Mouse (Mus musculus): ENCODE data around the gene Sv2a. TPM values are rescaled to one million over a fixed set of nuclear protein-coding genes. Genes with fewer than 3 reads are reported as not detected.

Sv2a gene
- 12.3 and 18.6 TPM in 2 replicates for polyA plus RNA-seq (2014; fragmentation: Nextera tagmentation; extraction: Ambion mirVana)

- Histone ChIP-seq H3K36me3 (ENCODE audit: control insufficient read depth, insufficient read depth, low read length) (peaks cover 21% of the 10 kb centered on the region), H3K4me1 (ENCODE audit: control insufficient read depth, insufficient read depth, low read length) (peaks cover 21% of the 10 kb centered on the region), H3K4me2 (peak within 1 kb of the TSS; percentile 80), H3K27me3 (ENCODE audit: control insufficient read depth, insufficient read depth, low read length) (no peaks in the 10 kb centered on the region), H3K9ac (ENCODE audit: low read depth, low read length) (peak within 1 kb of the TSS; percentile 76), H3K9me3 (replicated peaks; ENCODE audit: control insufficient read depth, low read length) (no peaks in the 10 kb centered on the region), H3K27ac (ENCODE audit: low read depth, low read length) (peak within 1 kb of the TSS; percentile 92), H3K4me3 (ENCODE audit: low read depth, low read length) (peak within 1 kb of the TSS; percentile 66)
- ATAC-seq (replicated peaks; ENCODE audit: insufficient number of reproducible peaks, low FRiP score, low TSS enrichment) = peak; percentile 20; the same call in 1 of the 2 replicates
- 1% methylated on average over 18 of the region's 23 CpGs for WGBS (ENCODE audit: insufficient replicate concordance)
Measured at GRCm38 (mm10) chr3:96180727-96181477, at the start of gene Sv2a. Gene Sv2a (plus strand): TSS chr3:96181151.

GRCm38 (mm10) chr3:96132478-96132877 is 48.5 kb upstream of the Sv2a start:
- H3K9ac ChIP-seq (ENCODE audit: low read depth, low read length) = no peak overlapping the region
- no peaks in the 10 kb centered on the region for H3K9me3 ChIP-seq (replicated peaks; ENCODE audit: control insufficient read depth, low read length)
- H3K36me3 ChIP-seq (ENCODE audit: control insufficient read depth, insufficient read depth, low read length) = no peaks in the 10 kb centered on the region
- WGBS (ENCODE audit: insufficient replicate concordance) = 81% methylated on average over 3 of the region's 3 CpGs
- no peak for ATAC-seq (replicated peaks; ENCODE audit: insufficient number of reproducible peaks, low FRiP score, low TSS enrichment)
- H3K4me2 ChIP-seq = no peak overlapping the region
- no peak overlapping the region for H3K4me3 ChIP-seq (ENCODE audit: low read depth, low read length)
- H3K4me1 ChIP-seq (ENCODE audit: control insufficient read depth, insufficient read depth, low read length) = peaks cover 19% of the 10 kb centered on the region; the same call in 1 of the 2 replicates
- no peaks in the 10 kb centered on the region for H3K27me3 ChIP-seq (ENCODE audit: control insufficient read depth, insufficient read depth, low read length)
- H3K27ac ChIP-seq (ENCODE audit: low read depth, low read length) = no peak overlapping the region

- H3K27ac ChIP-seq (ENCODE audit: low read depth, low read length) = no peak overlapping the region
- no peaks in the 10 kb centered on the region for H3K27me3 ChIP-seq (ENCODE audit: control insufficient read depth, insufficient read depth, low read length)
- H3K36me3 ChIP-seq (ENCODE audit: control insufficient read depth, insufficient read depth, low read length) = no peaks in the 10 kb centered on the region
- WGBS (ENCODE audit: insufficient replicate concordance) = 63% methylated on average over 11 of the region's 11 CpGs
- no peak overlapping the region for H3K9ac ChIP-seq (ENCODE audit: low read depth, low read length)
- ATAC-seq (replicated peaks; ENCODE audit: insufficient number of reproducible peaks, low FRiP score, low TSS enrichment) = no peak
- H3K9me3 ChIP-seq (replicated peaks; ENCODE audit: control insufficient read depth, low read length) = no peaks in the 10 kb centered on the region
- H3K4me2 ChIP-seq = no peak overlapping the region
- H3K4me1 ChIP-seq (ENCODE audit: control insufficient read depth, insufficient read depth, low read length) = peaks cover 14% of the 10 kb centered on the region; the same call in 1 of the 2 replicates
- H3K4me3 ChIP-seq (ENCODE audit: low read depth, low read length) = no peak overlapping the region
Measured at GRCm38 (mm10) chr3:96133327-96133905, 47.5 kb upstream of the Sv2a start.

- 73% methylated on average over 3 of the region's 3 CpGs for WGBS (ENCODE audit: insufficient replicate concordance)
- no peak overlapping the region for H3K4me2 ChIP-seq
- no peak for ATAC-seq (replicated peaks; ENCODE audit: insufficient number of reproducible peaks, low FRiP score, low TSS enrichment)
- no peaks in the 10 kb centered on the region for H3K36me3 ChIP-seq (ENCODE audit: control insufficient read depth, insufficient read depth, low read length)
- no peaks in the 10 kb centered on the region for H3K9me3 ChIP-seq (replicated peaks; ENCODE audit: control insufficient read depth, low read length)
- no peak overlapping the region for H3K4me3 ChIP-seq (ENCODE audit: low read depth, low read length)
- no peak overlapping the region for H3K27ac ChIP-seq (ENCODE audit: low read depth, low read length)
- H3K9ac ChIP-seq (ENCODE audit: low read depth, low read length) = no peak overlapping the region
- H3K27me3 ChIP-seq (ENCODE audit: control insufficient read depth, insufficient read depth, low read length) = no peaks in the 10 kb centered on the region
- H3K4me1 ChIP-seq (ENCODE audit: control insufficient read depth, insufficient read depth, low read length) = peaks cover under 1% of the 10 kb centered on the region; the same call in 1 of the 2 replicates
Measured at GRCm38 (mm10) chr3:96135011-96135410, 45.9 kb upstream of the Sv2a start.

- no peak overlapping the region for H3K4me3 ChIP-seq (ENCODE audit: low read depth, low read length)
- no peaks in the 10 kb centered on the region for H3K9me3 ChIP-seq (replicated peaks; ENCODE audit: control insufficient read depth, low read length)
- H3K36me3 ChIP-seq (ENCODE audit: control insufficient read depth, insufficient read depth, low read length) = 0 out of 2 replicates have a peak, but pooled peaks cover 5% of the 10 kb centered on the region
- no peaks in the 10 kb centered on the region for H3K4me1 ChIP-seq (ENCODE audit: control insufficient read depth, insufficient read depth, low read length)
- H3K27ac ChIP-seq (ENCODE audit: low read depth, low read length) = no peak overlapping the region
- H3K9ac ChIP-seq (ENCODE audit: low read depth, low read length) = no peak overlapping the region
- H3K27me3 ChIP-seq (ENCODE audit: control insufficient read depth, insufficient read depth, low read length) = no peaks in the 10 kb centered on the region
- WGBS (ENCODE audit: insufficient replicate concordance) = 19% methylated on average over 5 of the region's 5 CpGs
- no peak overlapping the region for H3K4me2 ChIP-seq
- no peak for ATAC-seq (replicated peaks; ENCODE audit: insufficient number of reproducible peaks, low FRiP score, low TSS enrichment)
Measured at GRCm38 (mm10) chr3:96147950-96148349, 33.0 kb upstream of the Sv2a start.

- Histone ChIP-seq H3K36me3 (ENCODE audit: control insufficient read depth, insufficient read depth, low read length) (peaks cover 17% of the 10 kb centered on the region), H3K9ac (ENCODE audit: low read depth, low read length) (no peak overlapping the region), H3K4me1 (ENCODE audit: control insufficient read depth, insufficient read depth, low read length) (no peaks in the 10 kb centered on the region), H3K4me2 (no peak overlapping the region), H3K9me3 (replicated peaks; ENCODE audit: control insufficient read depth, low read length) (no peaks in the 10 kb centered on the region), H3K27ac (ENCODE audit: low read depth, low read length) (no peak overlapping the region), H3K27me3 (ENCODE audit: control insufficient read depth, insufficient read depth, low read length) (no peaks in the 10 kb centered on the region), H3K4me3 (ENCODE audit: low read depth, low read length) (no peak overlapping the region)
- ATAC-seq (replicated peaks; ENCODE audit: insufficient number of reproducible peaks, low FRiP score, low TSS enrichment) = no peak
- 83% methylated on average over 7 of the region's 7 CpGs for WGBS (ENCODE audit: insufficient replicate concordance)
Measured at GRCm38 (mm10) chr3:96151836-96152235, 29.1 kb upstream of the Sv2a start.

GRCm38 (mm10) chr3:96152611-96153010 is 28.3 kb upstream of the Sv2a start:
- Histone ChIP-seq H3K9me3 (replicated peaks; ENCODE audit: control insufficient read depth, low read length) (no peaks in the 10 kb centered on the region), H3K27ac (ENCODE audit: low read depth, low read length) (no peak overlapping the region), H3K36me3 (ENCODE audit: control insufficient read depth, insufficient read depth, low read length) (peaks cover 17% of the 10 kb centered on the region), H3K27me3 (ENCODE audit: control insufficient read depth, insufficient read depth, low read length) (no peaks in the 10 kb centered on the region), H3K9ac (ENCODE audit: low read depth, low read length) (no peak overlapping the region), H3K4me3 (ENCODE audit: low read depth, low read length) (no peak overlapping the region), H3K4me2 (no peak overlapping the region), H3K4me1 (ENCODE audit: control insufficient read depth, insufficient read depth, low read length) (no peaks in the 10 kb centered on the region)
- WGBS (ENCODE audit: insufficient replicate concordance) = 94% methylated on average over 5 of the region's 5 CpGs
- no peak for ATAC-seq (replicated peaks; ENCODE audit: insufficient number of reproducible peaks, low FRiP score, low TSS enrichment)

GRCm38 (mm10) chr3:96155501-96155900 is 25.4 kb upstream of the Sv2a start:
- H3K9me3 ChIP-seq (replicated peaks; ENCODE audit: control insufficient read depth, low read length) = no peaks in the 10 kb centered on the region
- H3K36me3 ChIP-seq (ENCODE audit: control insufficient read depth, insufficient read depth, low read length) = peaks cover 17% of the 10 kb centered on the region
- 0 out of 2 replicates have a peak, but pooled peaks have one; percentile 12 for ATAC-seq (replicated peaks; ENCODE audit: insufficient number of reproducible peaks, low FRiP score, low TSS enrichment)
- H3K27ac ChIP-seq (ENCODE audit: low read depth, low read length) = no peak overlapping the region
- no peak overlapping the region for H3K4me3 ChIP-seq (ENCODE audit: low read depth, low read length)
- peaks cover 10% of the 10 kb centered on the region for H3K4me1 ChIP-seq (ENCODE audit: control insufficient read depth, insufficient read depth, low read length)
- no peak overlapping the region for H3K4me2 ChIP-seq
- WGBS (ENCODE audit: insufficient replicate concordance) = 89% methylated on average over 8 of the region's 8 CpGs
- no peaks in the 10 kb centered on the region for H3K27me3 ChIP-seq (ENCODE audit: control insufficient read depth, insufficient read depth, low read length)
- H3K9ac ChIP-seq (ENCODE audit: low read depth, low read length) = no peak overlapping the region
